Mouse (Mus musculus): ENCODE measurements around the gene Krtcap3.
A peak's percentile ranks its signal among the peaks of the same experiment; 100 is the strongest.

- TF ChIP-seq CTCF (IDR thresholded peaks at IDR 0.05; ENCODE audit: low read depth), result peak; percentile 18; the same call in 1 of the 2 replicates
- no peak for TF ChIP-seq EP300 (optimal IDR thresholded peaks at IDR 0.05)
Observed at GRCm38 (mm10) chr5:31252795-31253545, 1.5 kb downstream of the Krtcap3 start.

Data from stomach, postnatal 0 days (tissue).